Mouse (Mus musculus) ES-E14 (cell line): ENCODE data around the gene Nudt22. TPM values are rescaled to one million over a fixed set of nuclear protein-coding genes. Genes with fewer than 3 reads are reported as not detected.

Source experiments
- DNase-seq: peaks from one replicate; pipeline ENCODE4 v3.0.0-alpha.2; 2013; ENCODE audit warnings: low read depth, low spot score
- H3K27ac ChIP-seq: 2 replicates; pipeline ENCODE4 v1.5.1; 2012; ENCODE audit warnings: low read depth, mild to moderate bottlenecking, low read length, moderate library complexity, mixed read lengths; ENCODE audit not compliant: poor library complexity, insufficient read depth, severe bottlenecking
- H3K36me3 ChIP-seq: 2 replicates; pipeline ENCODE4 v1.6.1; 2012; ENCODE audit warnings: mild to moderate bottlenecking, low read length, moderate library complexity, mixed read lengths; ENCODE audit not compliant: control insufficient read depth, poor library complexity, insufficient read depth, severe bottlenecking
- H3K4me1 ChIP-seq, 2 experiments: fragments of 150-350 bp in 1 of 2; sonication (generic) in 1 of 2; 2 replicates each; pipeline ENCODE4 v1.6.1; 2012; ENCODE audit warnings: low read length in 2 of 2, mild to moderate bottlenecking in 1 of 2, mixed read lengths in 1 of 2; ENCODE audit not compliant: control insufficient read depth in 2 of 2, insufficient read depth in 2 of 2, poor library complexity in 1 of 2
- H3K4me3 ChIP-seq, 2 experiments: fragments of 150-350 bp in 1 of 2; sonication (generic) in 1 of 2; 2 replicates each; pipeline ENCODE4 v1.5.1; 2012; ENCODE audit warnings: low read length in 2 of 2, low read depth in 1 of 2, mild to moderate bottlenecking in 1 of 2, mixed read lengths in 1 of 2; ENCODE audit not compliant: insufficient read depth in 1 of 2, poor library complexity in 1 of 2, severe bottlenecking in 1 of 2
- H3K9ac ChIP-seq: 2 replicates; pipeline ENCODE4 v1.6.1; 2012; ENCODE audit warnings: low read depth, mild to moderate bottlenecking, low read length, mixed read lengths; ENCODE audit not compliant: poor library complexity, insufficient read depth, severe bottlenecking
- H3K9me3 ChIP-seq: fragments of 150-350 bp; sonication (generic); 2 replicates; pipeline ENCODE4 v1.6.1; 2012; ENCODE audit warnings: low read depth, mild to moderate bottlenecking, low read length; ENCODE audit not compliant: control insufficient read depth, insufficient read depth
- CHD2 ChIP-seq: IDR thresholded peaks from 2 replicates; pipeline ENCODE4 v1.6.1; 2014; ENCODE audit warnings: mild to moderate bottlenecking, low read depth, low read length, inconsistent platforms
- HCFC1 ChIP-seq: IDR thresholded peaks from 2 replicates; pipeline ENCODE4 v1.6.1; 2012; ENCODE audit warnings: low read length, inconsistent platforms, borderline replicate concordance; ENCODE audit not compliant: insufficient read depth
- MAFK ChIP-seq: IDR thresholded peaks from 2 replicates; pipeline ENCODE4 v1.6.1; 2014; ENCODE audit warnings: mild to moderate bottlenecking, low read depth, low read length, inconsistent platforms; ENCODE audit not compliant: insufficient read depth
- ZC3H11A ChIP-seq: IDR thresholded peaks from 2 replicates; pipeline ENCODE4 v1.6.1; 2012; ENCODE audit warnings: low read depth, mild to moderate bottlenecking, inconsistent platforms, low read length, borderline replicate concordance
- ZNF384 ChIP-seq: IDR thresholded peaks from 2 replicates; pipeline ENCODE4 v1.6.1; 2012; ENCODE audit warnings: low read depth, low read length, inconsistent platforms
- in situ Hi-C, 2 experiments: fragments of 600-800 bp; cut with MboI; formaldehyde crosslinking; loops; one replicate each; pipeline ENCODE4 v1.15.1; 2025; ENCODE audit warnings: low sequenced_read_pairs in 2 of 2, inconsistent platforms in 1 of 2; ENCODE audit not compliant: unreplicated experiment in 2 of 2
- total RNA-seq: library from RNA; depleted of rRNA; stranded (reverse); fragments of 300-350 nt; gene quantifications from 2 replicates; pipeline ENCODE4 v1.2.3, GENCODE M21; 2012

Gene Nudt22
- total RNA-seq, 1 experiment, result 12.7 TPM

DNA sequence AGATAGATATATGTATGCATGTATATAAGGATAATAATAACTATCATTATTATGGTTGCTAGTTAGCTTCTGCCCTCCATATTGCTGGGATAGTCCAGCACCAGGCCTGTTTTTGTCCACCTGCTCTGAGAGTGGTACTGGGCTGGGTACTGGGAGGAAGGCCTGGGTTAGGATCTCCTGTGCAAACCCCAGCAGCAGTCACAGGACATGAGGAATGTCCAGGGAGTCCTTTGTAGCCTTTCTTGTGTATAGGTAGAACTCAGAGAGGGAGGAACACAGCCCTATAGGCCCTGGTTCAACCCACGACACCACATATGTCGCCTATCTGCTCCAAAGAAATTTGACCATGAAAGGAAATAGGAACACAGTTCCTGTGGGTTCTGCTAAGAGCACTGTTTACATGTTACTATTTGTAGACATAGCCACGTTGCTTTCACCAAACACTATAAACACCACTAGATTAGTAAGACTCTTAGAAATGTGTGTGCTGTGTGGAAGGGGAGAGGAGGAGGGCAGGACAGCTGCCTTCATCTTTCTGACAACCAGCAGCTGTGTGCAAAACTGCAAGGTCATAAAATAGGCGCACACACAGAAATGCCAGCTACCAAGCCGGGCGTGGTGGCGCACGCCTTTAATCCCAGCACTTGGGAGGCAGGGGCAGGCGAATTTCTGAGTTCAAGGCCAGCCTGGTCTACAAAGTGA lies 11.1 kb upstream of the Nudt22 start:
- Histone ChIP-seq H3K36me3 (no peaks in the 10 kb centered on the region), H3K4me1 (no peaks in the 10 kb centered on the region), H3K4me3 (no peak overlapping the region), H3K9me3 (no peaks in the 10 kb centered on the region), H3K27ac (no peak overlapping the region), H3K9ac (no peak overlapping the region)
- DNase-seq, result no peak
- in situ Hi-C loops, result no loop called here
- no peak for TF ChIP-seq CHD2
- TF ChIP-seq HCFC1, result no peak
- no peak for TF ChIP-seq MAFK
- TF ChIP-seq ZNF384, result no peak

DNA sequence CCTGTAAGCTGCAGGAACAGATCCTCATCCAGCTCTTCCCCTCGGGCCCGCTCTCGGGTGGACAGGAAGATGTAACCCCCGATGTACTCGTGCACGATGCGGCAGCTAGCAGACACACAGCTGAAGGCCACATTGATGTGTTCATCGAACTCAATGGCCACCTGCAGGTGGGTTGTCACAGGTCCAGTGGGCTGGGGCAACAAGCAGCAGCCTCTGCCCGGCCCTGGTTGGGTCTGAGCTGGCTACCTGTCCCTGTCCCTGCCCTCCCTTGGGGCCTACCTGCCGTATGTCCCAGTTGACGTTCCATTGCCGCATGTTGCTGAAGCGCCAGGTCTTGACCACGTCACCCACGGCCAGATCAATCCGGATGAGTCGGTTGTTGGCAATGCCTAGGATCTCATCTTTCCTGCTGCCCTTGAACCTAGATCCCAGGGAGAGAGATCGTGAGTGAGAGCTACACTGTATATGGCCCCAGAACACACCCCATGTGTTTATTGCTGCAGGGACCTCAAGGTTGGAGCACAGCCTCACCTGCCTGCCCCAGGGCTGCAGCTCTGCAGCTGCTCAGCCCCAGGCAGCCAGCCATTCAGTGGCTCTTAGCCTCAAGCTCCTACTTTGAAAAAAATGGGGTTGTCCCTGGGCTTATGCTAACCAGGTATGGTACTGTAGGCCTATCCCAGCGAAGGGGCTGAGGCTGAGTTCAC lies 3.6 kb upstream of the Nudt22 start:
- Histone ChIP-seq H3K36me3 (peaks cover 13% of the 10 kb centered on the region), H3K4me3 (no peak overlapping the region), H3K9me3 (no peaks in the 10 kb centered on the region), H3K4me1 (peaks cover 0 to 12% of the 10 kb centered on the region in 2 experiments; a peak in 1 of 4 replicates), H3K9ac (no peak overlapping the region), H3K27ac (no peak overlapping the region)
- in situ Hi-C loops, result no loop called here
- no peak for TF ChIP-seq CHD2
- no peak for TF ChIP-seq MAFK
- TF ChIP-seq ZNF384, result no peak
- TF ChIP-seq HCFC1, result no peak
- TF ChIP-seq ZC3H11A, result no peak
- DNase-seq, result no peak

DNA sequence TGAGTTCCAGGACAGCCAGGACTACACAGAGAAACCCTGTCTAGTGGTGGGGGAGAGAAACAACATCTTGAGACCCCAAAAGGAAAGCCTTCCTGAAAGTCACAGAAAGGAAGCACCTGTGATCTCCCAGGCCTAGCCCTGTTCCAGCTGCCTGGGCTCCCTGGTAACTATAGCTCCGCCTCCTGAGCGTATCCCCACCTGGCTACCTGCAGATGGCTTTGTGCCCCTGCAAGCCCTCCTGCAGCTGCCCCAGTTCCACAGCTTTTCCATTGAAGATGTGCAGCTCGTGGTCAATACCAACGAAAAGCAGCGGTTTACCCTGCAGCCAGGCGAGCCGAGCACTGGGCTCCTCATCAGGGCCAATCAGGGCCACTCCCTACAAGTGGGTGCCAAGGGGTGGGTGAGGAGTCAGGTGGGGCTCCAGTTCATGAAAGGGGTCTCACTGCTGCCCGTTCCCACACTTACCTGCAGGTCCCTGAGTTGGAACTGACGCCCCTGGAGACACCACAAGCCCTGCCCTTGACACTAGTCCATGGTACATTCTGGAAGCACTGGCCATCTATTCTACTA lies 1.9 kb upstream of the Nudt22 start:
- H3K4me1 ChIP-seq, result peaks cover 0 to 18% of the 10 kb centered on the region in 2 experiments; a peak in 1 of 4 replicates
- peaks cover 13% of the 10 kb centered on the region for H3K36me3 ChIP-seq
- H3K4me3 ChIP-seq, result no peak overlapping the region
- in situ Hi-C loops, result no loop called here
- H3K9ac ChIP-seq, result no peak overlapping the region
- H3K9me3 ChIP-seq, result no peaks in the 10 kb centered on the region
- no peak for DNase-seq
- no peak overlapping the region for H3K27ac ChIP-seq
- no peak for TF ChIP-seq ZC3H11A
- no peak for TF ChIP-seq ZNF384
- no peak for TF ChIP-seq CHD2
- TF ChIP-seq MAFK, result no peak
- TF ChIP-seq HCFC1, result no peak

DNA sequence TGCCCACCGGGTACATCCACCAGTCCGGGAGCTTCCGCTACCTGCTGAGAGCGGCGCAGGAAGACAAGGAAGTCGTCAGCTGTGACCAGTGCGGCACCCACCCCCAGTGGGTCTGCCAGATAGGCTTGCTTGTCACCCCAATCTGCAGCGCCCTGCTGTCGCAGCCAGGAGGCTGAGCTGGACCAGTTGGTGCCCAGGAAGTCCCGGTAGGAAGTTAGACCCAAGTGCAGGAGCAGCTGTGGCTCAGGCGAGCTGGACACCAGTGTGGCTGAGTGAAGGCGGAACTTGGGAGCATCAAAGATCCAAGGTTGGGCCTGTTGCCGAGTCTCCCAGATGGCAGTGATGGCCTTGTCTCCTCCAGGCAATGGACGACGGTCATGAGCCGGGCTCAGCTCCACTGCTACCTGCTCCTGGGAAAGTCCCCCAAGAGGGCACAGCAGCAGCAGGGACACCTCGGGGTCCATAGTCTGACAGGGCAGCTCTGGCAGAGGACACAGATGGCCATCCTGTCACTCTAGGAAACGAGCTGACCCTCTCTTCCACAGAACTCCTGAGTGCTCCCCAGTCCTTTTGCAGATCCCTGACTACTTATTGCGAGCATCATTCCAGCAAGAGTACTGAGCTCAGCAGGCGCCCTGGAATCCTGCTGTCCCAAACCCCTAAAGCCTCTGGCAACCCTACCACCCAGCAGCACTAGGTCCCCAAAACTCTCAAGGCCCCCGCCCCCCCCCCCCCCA lies 494 bp downstream of the Nudt22 start:
- Histone ChIP-seq H3K27ac (no peak overlapping the region), H3K9me3 (no peaks in the 10 kb centered on the region), H3K4me3 (peak overlapping the region; percentile 38 to 87), H3K36me3 (peaks cover 13% of the 10 kb centered on the region), H3K4me1 (peaks cover 4 to 18% of the 10 kb centered on the region in 2 experiments; a peak in 3 of 4 replicates), H3K9ac (peak overlapping the region; percentile 35)
- DNase-seq, result no peak
- TF ChIP-seq ZC3H11A, result no peak
- TF ChIP-seq HCFC1, result no peak
- TF ChIP-seq MAFK, result no peak
- TF ChIP-seq CHD2, result no peak
- no peak for TF ChIP-seq ZNF384
- in situ Hi-C loops, result no loop called here
